In the genomic region with DNA sequence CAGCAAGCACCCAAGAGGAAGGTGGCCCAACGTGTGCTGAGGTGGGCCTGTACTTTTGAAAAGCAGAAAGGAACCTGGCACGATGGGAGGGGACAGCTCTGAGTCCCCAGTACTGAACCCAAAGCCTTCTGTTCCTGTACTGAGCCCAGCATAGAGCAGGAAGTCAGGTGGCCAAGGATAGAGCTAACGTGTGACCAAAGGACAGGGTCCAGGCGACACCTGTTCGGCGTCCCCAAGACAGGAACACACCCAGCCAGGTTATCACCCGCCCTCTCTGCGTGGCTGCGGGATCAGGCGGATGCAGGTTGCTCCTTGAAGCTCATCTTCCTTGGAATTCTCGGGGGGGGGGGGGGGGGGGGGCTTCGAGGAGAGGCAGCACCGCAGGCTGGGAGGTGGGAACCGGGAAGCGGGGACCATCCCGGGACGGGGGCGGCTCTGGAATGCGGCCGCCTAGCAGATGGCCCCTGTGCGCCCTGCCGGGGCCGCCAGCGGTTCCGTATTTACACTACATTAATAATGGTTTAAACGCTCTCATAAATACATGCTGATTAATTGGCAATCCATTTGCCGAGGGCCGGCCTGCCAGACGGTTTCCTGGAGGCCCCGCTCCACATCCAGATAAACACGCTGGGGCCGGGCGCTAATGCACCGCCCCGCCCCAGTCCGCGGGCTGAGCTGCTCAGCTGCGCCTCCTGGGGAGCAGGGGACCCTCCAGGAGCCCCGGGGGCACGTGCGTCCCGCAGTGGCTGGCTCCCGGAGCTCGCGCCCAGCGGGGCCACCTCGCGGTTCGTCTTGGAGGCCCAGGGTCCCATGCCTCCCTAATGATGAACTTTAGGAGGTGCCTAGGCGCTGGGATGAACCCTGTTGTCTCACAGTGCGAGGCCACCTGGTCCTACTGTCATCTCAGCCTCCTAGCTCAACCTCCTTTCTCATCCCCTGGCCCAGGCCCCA, we compare ENCODE assay signal across 8 mouse cellular contexts.
DNase-seq lines count a peak whose midpoint lies in the region; ATAC-seq and TF ChIP-seq lines count a peak whose summit lies in the region.

No protein-coding gene starts in this region.

- H3K27me3 ChIP-seq in kidney, embryonic 14.5 days (ENCODE audit: control insufficient read depth, insufficient read depth, low read length), result peaks cover 58% of the 10 kb centered on the region
- peaks cover 38% of the 10 kb centered on the region for H3K27me3 ChIP-seq in liver, embryonic 14.5 days (ENCODE audit: control insufficient read depth, insufficient read depth, low read length)

- H3K4me1 ChIP-seq in kidney, embryonic 14.5 days (ENCODE audit: control insufficient read depth, insufficient read depth, low read length), result peaks cover 12% of the 10 kb centered on the region; the same call in 1 of the 2 replicates
- H3K4me1 ChIP-seq in liver, embryonic 14.5 days (replicated peaks; ENCODE audit: control insufficient read depth in 2 of 2, insufficient read depth in 2 of 2, low read length in 1 of 2), result no peaks in the 10 kb centered on the region; a peak in 1 of 4 replicates

- 0 out of 2 replicates have a peak overlapping the region, but pooled peaks have one; percentile 0 for H3K9ac ChIP-seq in kidney, embryonic 14.5 days (ENCODE audit: low read depth, low read length)
- no peak overlapping the region for H3K9ac ChIP-seq in liver, embryonic 14.5 days (replicated peaks)

- no peaks in the 10 kb centered on the region for H3K9me3 ChIP-seq in kidney, embryonic 14.5 days (ENCODE audit: control insufficient read depth, low read length)
- no peaks in the 10 kb centered on the region for H3K9me3 ChIP-seq in liver, embryonic 14.5 days (ENCODE audit: control insufficient read depth, low read length)

- intact Hi-C loops in heart, postnatal 10 days (cut with DNase I), result no loop called here

- peak overlapping the region; percentile 39 for H3K4me2 ChIP-seq in kidney, embryonic 14.5 days (replicated peaks; ENCODE audit: low read depth, low read length)
- peak overlapping the region; percentile 36 for H3K4me2 ChIP-seq in liver, embryonic 14.5 days (ENCODE audit: low read depth)

- WGBS in kidney, embryonic 14.5 days, result 1% methylated on average over 43 of the region's 51 CpGs
- 3% methylated on average over 49 of the region's 51 CpGs for WGBS in liver, embryonic 14.5 days (ENCODE audit: insufficient replicate concordance)

- DNase-seq in kidney, adult 9 months, result no peak
- peak; percentile 51 for DNase-seq in embryo, embryonic 10 days (ENCODE audit: low spot score)
- peak; percentile 19 to 31 for DNase-seq in heart, postnatal 10 days
- DNase-seq in liver, embryonic 14.5 days (ENCODE audit: low read depth in 3 of 3, low spot score in 3 of 3), result no peak
- DNase-seq in retina, embryonic 14.5 days (ENCODE audit: low spot score), result peak; percentile 58
- no peak for DNase-seq in layer of hippocampus, adult 8-10 months (ENCODE audit: low spot score in 2 of 2)
- DNase-seq in cerebellum, adult 11-12 months, result no peak

- ATAC-seq in kidney, embryonic 14.5 days (ENCODE audit: low FRiP score, low TSS enrichment), result peak; percentile 60
- ATAC-seq in liver, embryonic 14.5 days (ENCODE audit: insufficient read depth), result no peak

- no peak overlapping the region for H3K27ac ChIP-seq in kidney, embryonic 14.5 days (ENCODE audit: low read depth, low read length)
- no peak overlapping the region for H3K27ac ChIP-seq in liver, embryonic 14.5 days

- H3K36me3 ChIP-seq in kidney, embryonic 14.5 days (ENCODE audit: control insufficient read depth, insufficient read depth, low read length), result no peaks in the 10 kb centered on the region
- no peaks in the 10 kb centered on the region for H3K36me3 ChIP-seq in liver, embryonic 14.5 days (replicated peaks; ENCODE audit: control insufficient read depth, insufficient read depth, low read depth)

- H3K4me3 ChIP-seq in kidney, embryonic 14.5 days (ENCODE audit: low read length), result peak overlapping the region; percentile 18
- peak overlapping the region in 1 of 2 experiments; percentile 6; a peak in 1 of 4 replicates for H3K4me3 ChIP-seq in liver, embryonic 14.5 days (ENCODE audit: insufficient read depth in 1 of 2, low read depth in 2 of 2, low read length in 2 of 2)

- TF ChIP-seq EP300 in liver, embryonic 14.5 days (IDR thresholded peaks at IDR 0.05; ENCODE audit: low read depth), result no peak

- TF ChIP-seq CTCF in liver, embryonic 14.5 days (IDR thresholded peaks at IDR 0.05; ENCODE audit: low read depth), result 0 out of 2 replicates have a peak, but pooled peaks have one; percentile 12

Comparison
In these comparisons a context has a peak if more than half of its experiments do, and no peak if none do; other contexts are left out.
1. DNase-seq: peak in embryo, embryonic 10 days (single experiment), heart, postnatal 10 days (2 of 2) and retina, embryonic 14.5 days (single experiment); none in kidney, adult 9 months (single experiment), liver, embryonic 14.5 days (0 of 3), layer of hippocampus, adult 8-10 months (0 of 2) and cerebellum, adult 11-12 months (single experiment).